Mouse (Mus musculus) urinary bladder, postnatal 14 days (tissue): ENCODE data around the gene Grin2b.

Experiments
- DNase-seq: peaks from one replicate; pipeline ENCODE4 v3.0.0; 2021; ENCODE audit warnings: low spot score

Gene Grin2b

GRCm38 (mm10) chr6:136010290-136011037, 162.8 kb downstream of the Grin2b start:
- peak; percentile 10 for DNase-seq

GRCm38 (mm10) chr6:136008120-136008519, 165.2 kb downstream of the Grin2b start:
- no peak for DNase-seq

GRCm38 (mm10) chr6:135994691-135995090, 178.6 kb downstream of the Grin2b start:
- DNase-seq = no peak

- DNase-seq = no peak
These were observed 179.4 kb downstream of the Grin2b start for GRCm38 (mm10) chr6:135993897-135994296.

- DNase-seq = no peak
These were observed 179.9 kb downstream of the Grin2b start for GRCm38 (mm10) chr6:135993378-135993777.

- no peak for DNase-seq
These were observed 197.2 kb downstream of the Grin2b start for GRCm38 (mm10) chr6:135976106-135976505.

GRCm38 (mm10) chr6:135972481-135972880, 200.8 kb downstream of the Grin2b start:
- DNase-seq = no peak

- DNase-seq = no peak
These were observed 201.8 kb downstream of the Grin2b start for GRCm38 (mm10) chr6:135971481-135971880.

- no peak for DNase-seq
These were observed 202.5 kb downstream of the Grin2b start for GRCm38 (mm10) chr6:135970716-135971318.

GRCm38 (mm10) chr6:135961766-135962165, 211.5 kb downstream of the Grin2b start:
- no peak for DNase-seq

- no peak for DNase-seq
These were observed 213.7 kb downstream of the Grin2b start for GRCm38 (mm10) chr6:135959629-135960028.

- no peak for DNase-seq
These were observed 221.6 kb downstream of the Grin2b start for GRCm38 (mm10) chr6:135951666-135952065.

GRCm38 (mm10) chr6:135945511-135945910, 227.8 kb downstream of the Grin2b start:
- DNase-seq = no peak

GRCm38 (mm10) chr6:135944358-135944757, 229.0 kb downstream of the Grin2b start:
- DNase-seq = no peak

GRCm38 (mm10) chr6:135943121-135943617, 230.1 kb downstream of the Grin2b start:
- no peak for DNase-seq

GRCm38 (mm10) chr6:135932924-135933323, 240.4 kb downstream of the Grin2b start:
- DNase-seq = no peak

- DNase-seq = no peak
These were observed 240.9 kb downstream of the Grin2b start for GRCm38 (mm10) chr6:135932400-135932920.

GRCm38 (mm10) chr6:135917676-135918075, 255.6 kb downstream of the Grin2b start:
- DNase-seq = no peak

- no peak for DNase-seq
These were observed 258.7 kb downstream of the Grin2b start for GRCm38 (mm10) chr6:135914608-135915007.

- DNase-seq = no peak
These were observed 261.2 kb downstream of the Grin2b start for GRCm38 (mm10) chr6:135912114-135912513.

GRCm38 (mm10) chr6:135911131-135911530, 262.2 kb downstream of the Grin2b start:
- no peak for DNase-seq

- DNase-seq = peak; percentile 83
These were observed 265.6 kb downstream of the Grin2b start for GRCm38 (mm10) chr6:135907540-135908320.
